Mouse (Mus musculus) liver, postnatal 0 days (tissue): Measurements from ENCODE around the gene Gmds. TPM values are rescaled to one million over a fixed set of nuclear protein-coding genes. Genes with fewer than 3 reads are reported as not detected.

Experiments
- ATAC-seq: fragments of 200-750 bp; cut with Nextera tagmentation; 2 replicates; pipeline ENCODE4 v1.8.0; 2017; ENCODE audit warnings: mild to moderate bottlenecking, moderate library complexity
- DNase-seq: peaks from one replicate; pipeline ENCODE4 v3.0.0-alpha.2; 2016
- H3K27ac ChIP-seq: fragments of 300-500 bp; sonication (generic); 2 replicates; pipeline ENCODE4 v1.5.1; 2014; ENCODE audit warnings: antibody characterized with exemption, moderate library complexity, mild to moderate bottlenecking, low read depth
- H3K27me3 ChIP-seq: fragments of 300-500 bp; sonication (generic); 2 replicates; pipeline ENCODE4 v1.6.1; 2014; ENCODE audit warnings: low read length, control low read depth, mixed read lengths; ENCODE audit not compliant: insufficient read depth
- H3K36me3 ChIP-seq: fragments of 300-500 bp; sonication (generic); replicated peaks from 2 replicates; pipeline ENCODE4 v1.6.1; 2014; ENCODE audit warnings: mild to moderate bottlenecking, control low read depth, low read length, moderate library complexity, mixed read lengths; ENCODE audit not compliant: insufficient read depth
- H3K4me1 ChIP-seq: fragments of 300-500 bp; sonication (generic); 2 replicates; pipeline ENCODE4 v1.6.1; 2014; ENCODE audit warnings: antibody characterized with exemption, mild to moderate bottlenecking, control low read depth; ENCODE audit not compliant: insufficient read depth
- H3K4me2 ChIP-seq: fragments of 300-500 bp; sonication (generic); 2 replicates; pipeline ENCODE4 v1.6.1; 2014; ENCODE audit warnings: low read depth, mild to moderate bottlenecking, low read length, moderate library complexity, mixed read lengths
- H3K4me3 ChIP-seq: fragments of 300-500 bp; sonication (generic); 2 replicates; pipeline ENCODE4 v1.5.1; 2014; ENCODE audit warnings: low read depth, low read length
- H3K9ac ChIP-seq: fragments of 300-500 bp; sonication (generic); replicated peaks from 2 replicates; pipeline ENCODE4 v1.6.1; 2014; ENCODE audit warnings: mild to moderate bottlenecking, moderate library complexity
- H3K9me3 ChIP-seq: fragments of 300-500 bp; sonication (generic); 2 replicates; pipeline ENCODE4 v1.6.1; 2016; ENCODE audit warnings: mild to moderate bottlenecking, control low read depth, low read length, mixed read lengths
- CTCF ChIP-seq: sonication (generic); IDR thresholded peaks from 2 replicates; pipeline ENCODE4 v1.5.1; 2016; ENCODE audit warnings: antibody characterized with exemption, low read depth
- EP300 ChIP-seq: IDR thresholded peaks from 2 replicates; pipeline ENCODE4 v1.6.1; 2016; ENCODE audit warnings: antibody characterized with exemption, low read depth, mild to moderate bottlenecking
- WGBS: fragments of 180-500 bp; shearing (Covaris S2); extraction: QIAGEN DNeasy Blood & Tissue Kit; methylation state at CpG from one replicate; pipeline ENCODE4 v1.1.7; 2014; ENCODE audit not compliant: insufficient replicate concordance; 5-methylcytosine and 5-hydroxymethylcytosine counted together
- polyA plus RNA-seq: library from polyadenylated mRNA; unstranded; fragments of >200 nt; fragmentation: Nextera tagmentation; extraction: Ambion mirVana; gene quantifications from 2 replicates; pipeline ENCODE4 v1.2.1, GENCODE M21; 2015

Gmds gene
- polyA plus RNA-seq, 1 experiment from 2014 or later, result 4.9 TPM

- Histone ChIP-seq H3K9me3 (no peaks in the 10 kb centered on the region), H3K36me3 (no peaks in the 10 kb centered on the region), H3K4me2 (no peak overlapping the region), H3K27ac (no peak overlapping the region), H3K4me1 (peaks cover 19% of the 10 kb centered on the region), H3K27me3 (peaks cover 92% of the 10 kb centered on the region), H3K4me3 (no peak overlapping the region), H3K9ac (no peak overlapping the region)
- no peak for DNase-seq
- ATAC-seq, result no peak
- TF ChIP-seq CTCF (no peak), EP300 (no peak)
- WGBS, result 24% methylated on average over 6 of the region's 6 CpGs
Observed at GRCm38 (mm10) chr13:31809701-31810100, 528.8 kb downstream of the Gmds start.

GRCm38 (mm10) chr13:31808804-31809420 is 529.6 kb downstream of the Gmds start:
- Histone ChIP-seq H3K9me3 (no peaks in the 10 kb centered on the region), H3K27me3 (peaks cover 93% of the 10 kb centered on the region), H3K4me1 (peaks cover 19% of the 10 kb centered on the region), H3K4me2 (peak overlapping the region; percentile 70), H3K4me3 (peak overlapping the region; percentile 51), H3K9ac (no peak overlapping the region), H3K27ac (no peak overlapping the region), H3K36me3 (no peaks in the 10 kb centered on the region)
- ATAC-seq (no peak), DNase-seq (no peak)
- TF ChIP-seq CTCF, result no peak
- TF ChIP-seq EP300, result no peak
- 11% methylated on average over 16 of the region's 16 CpGs for WGBS

- Histone ChIP-seq H3K4me2 (peak overlapping the region; percentile 70), H3K27ac (no peak overlapping the region), H3K4me3 (peak overlapping the region; percentile 51), H3K9ac (no peak overlapping the region), H3K4me1 (peaks cover 19% of the 10 kb centered on the region), H3K36me3 (no peaks in the 10 kb centered on the region), H3K9me3 (no peaks in the 10 kb centered on the region), H3K27me3 (peaks cover 93% of the 10 kb centered on the region)
- WGBS, result 4% methylated on average over 54 of the region's 73 CpGs
- DNase-seq (peak; percentile 41), ATAC-seq (no peak)
- TF ChIP-seq CTCF (peak; percentile 25; the same call in 1 of the 2 replicates), EP300 (no peak)
Observed at GRCm38 (mm10) chr13:31808116-31808803, 530.3 kb downstream of the Gmds start.

GRCm38 (mm10) chr13:31807736-31808115 is 530.8 kb downstream of the Gmds start:
- H3K27me3 ChIP-seq, result peaks cover 93% of the 10 kb centered on the region
- DNase-seq (no peak), ATAC-seq (no peak)
- no peaks in the 10 kb centered on the region for H3K36me3 ChIP-seq
- H3K9ac ChIP-seq, result no peak overlapping the region
- no peak overlapping the region for H3K27ac ChIP-seq
- peak overlapping the region; percentile 70 for H3K4me2 ChIP-seq
- peak overlapping the region; percentile 51 for H3K4me3 ChIP-seq
- no peak for TF ChIP-seq EP300
- TF ChIP-seq CTCF, result no peak
- no peaks in the 10 kb centered on the region for H3K9me3 ChIP-seq
- peaks cover 19% of the 10 kb centered on the region for H3K4me1 ChIP-seq
- under 1% methylated on average over 37 of the region's 47 CpGs for WGBS

- H3K4me1 ChIP-seq, result peaks cover 19% of the 10 kb centered on the region
- WGBS, result under 1% methylated on average over 91 of the region's 101 CpGs
- no peak for DNase-seq
- H3K36me3 ChIP-seq, result no peaks in the 10 kb centered on the region
- TF ChIP-seq CTCF (no peak), EP300 (no peak)
- no peak for ATAC-seq
- no peak overlapping the region for H3K9ac ChIP-seq
- peaks cover 94% of the 10 kb centered on the region for H3K27me3 ChIP-seq
- H3K4me2 ChIP-seq, result peak overlapping the region; percentile 70
- H3K4me3 ChIP-seq, result peak overlapping the region; percentile 51
- no peaks in the 10 kb centered on the region for H3K9me3 ChIP-seq
- H3K27ac ChIP-seq, result no peak overlapping the region
Observed at GRCm38 (mm10) chr13:31806890-31807735, 531.4 kb downstream of the Gmds start.

- ATAC-seq (peak; percentile 77), DNase-seq (peak; percentile 66)
- Histone ChIP-seq H3K9ac (no peak within 1 kb of the TSS), H3K4me3 (peak within 1 kb of the TSS; percentile 51), H3K4me1 (peaks cover 20% of the 10 kb centered on the region), H3K36me3 (no peaks in the 10 kb centered on the region), H3K4me2 (peak within 1 kb of the TSS; percentile 70), H3K27me3 (peaks cover 94% of the 10 kb centered on the region), H3K27ac (no peak within 1 kb of the TSS), H3K9me3 (no peaks in the 10 kb centered on the region)
- under 1% methylated on average over 40 of the region's 40 CpGs for WGBS
- no peak for TF ChIP-seq CTCF
- no peak for TF ChIP-seq EP300
Observed at GRCm38 (mm10) chr13:31806428-31806832, 532.1 kb downstream of the Gmds start, which contains the start of gene Foxc1. TSS of gene Foxc1 (plus strand) at chr13:31806633.
